Mouse (Mus musculus) ES-E14 (cell line): ENCODE results near the gene A930033H14Rik.

Experiments
- CHD2 ChIP-seq: IDR thresholded peaks from 2 replicates; pipeline ENCODE4 v1.6.1; 2014; ENCODE audit warnings: mild to moderate bottlenecking, low read depth, low read length, inconsistent platforms
- MAFK ChIP-seq: IDR thresholded peaks from 2 replicates; pipeline ENCODE4 v1.6.1; 2014; ENCODE audit warnings: mild to moderate bottlenecking, low read depth, low read length, inconsistent platforms; ENCODE audit not compliant: insufficient read depth
- ZC3H11A ChIP-seq: IDR thresholded peaks from 2 replicates; pipeline ENCODE4 v1.6.1; 2012; ENCODE audit warnings: low read depth, mild to moderate bottlenecking, inconsistent platforms, low read length, borderline replicate concordance
- ZNF384 ChIP-seq: IDR thresholded peaks from 2 replicates; pipeline ENCODE4 v1.6.1; 2012; ENCODE audit warnings: low read depth, low read length, inconsistent platforms

DNA sequence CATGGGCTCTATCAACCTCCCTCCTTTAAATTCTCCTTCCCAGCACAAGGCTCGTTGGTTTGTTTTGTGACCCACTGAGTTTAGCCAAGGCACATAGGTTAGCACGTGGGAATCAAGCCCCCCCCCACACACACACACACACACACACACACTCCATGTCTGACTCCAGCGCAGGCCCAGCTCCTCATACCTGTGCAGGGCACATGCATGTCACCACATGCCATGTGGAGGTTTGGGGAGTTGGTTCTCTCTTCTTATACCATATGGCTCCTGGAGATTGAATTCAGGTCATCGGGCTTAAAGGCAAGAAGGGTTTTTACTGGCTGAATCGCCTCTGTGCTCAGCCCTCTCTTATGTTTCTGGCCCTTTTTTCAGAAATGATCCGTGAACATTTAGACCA lies 38.4 kb upstream of the A930033H14Rik start:
- no peak for TF ChIP-seq CHD2
- no peak for TF ChIP-seq MAFK
- TF ChIP-seq ZC3H11A, result no peak
- no peak for TF ChIP-seq ZNF384
